Mouse (Mus musculus) CH12.LX (cell line): ENCODE measurements around the gene Lrrfip1.

Source experiments
- CHD2 ChIP-seq: IDR thresholded peaks from 2 replicates; pipeline ENCODE4 v1.6.1; 2011; ENCODE audit warnings: low read length, improper control_type of control experiment
- CTCF ChIP-seq, 2 experiments: IDR thresholded peaks in 1 of 2; conservative IDR thresholded peaks in 1 of 2; 2 replicates each; pipeline ENCODE4 v1.5.1; 2011 to 2012; ENCODE audit warnings: low read depth in 2 of 2, low read length in 2 of 2, improper control_type of control experiment in 1 of 2, inconsistent platforms in 1 of 2, mild to moderate bottlenecking in 1 of 2, moderate library complexity in 1 of 2
- EP300 ChIP-seq: IDR thresholded peaks from 2 replicates; pipeline ENCODE4 v1.6.1; 2011; ENCODE audit warnings: low read length, improper control_type of control experiment
- ETS1 ChIP-seq: conservative IDR thresholded peaks from 2 replicates; pipeline ENCODE4 v1.6.1; 2012; ENCODE audit warnings: low read depth, mild to moderate bottlenecking, inconsistent platforms, low read length, improper control_type of control experiment, moderate library complexity
- POLR2AphosphoS2 ChIP-seq: IDR thresholded peaks from 2 replicates; pipeline ENCODE4 v1.6.1; 2011; ENCODE audit warnings: low read depth, low read length, improper control_type of control experiment
- ZC3H11A ChIP-seq: IDR thresholded peaks from 2 replicates; pipeline ENCODE4 v1.6.1; 2012; ENCODE audit warnings: low read depth, mild to moderate bottlenecking, inconsistent platforms, low read length, improper control_type of control experiment

- TF ChIP-seq CHD2: no peak
- TF ChIP-seq CTCF (conservative IDR thresholded peaks at IDR 0.05 in 1 of 2, IDR thresholded peaks at IDR 0.05 in 1 of 2; ENCODE audit: low read depth in 2 of 2, low read length in 2 of 2): no peak
- TF ChIP-seq POLR2AphosphoS2: no peak
- no peak for TF ChIP-seq EP300
- no peak for TF ChIP-seq ETS1
- no peak for TF ChIP-seq ZC3H11A
Observed at GRCm38 (mm10) chr1:91044648-91045047, 46.1 kb downstream of the Lrrfip1 start.
